Mouse (Mus musculus) MEL (cell line): Measurements from ENCODE around the gene Vstm2l. TPM values are rescaled to one million over a fixed set of nuclear protein-coding genes. Genes with fewer than 3 reads are reported as not detected.

Source experiments
- DNase-seq: peaks from one replicate; pipeline ENCODE4 v3.0.0; 2011; ENCODE audit warnings: low read depth, low spot score
- H3K27ac ChIP-seq: 2 replicates; pipeline ENCODE4 v1.5.1; 2012; ENCODE audit warnings: low read depth, mild to moderate bottlenecking, control low read depth, low read length, moderate library complexity; ENCODE audit not compliant: control insufficient read depth
- H3K27me3 ChIP-seq, 2 experiments: fragments of 150-350 bp in 1 of 2; sonication (generic) in 1 of 2; 2 replicates each; pipeline ENCODE4 v1.6.1; 2012; ENCODE audit warnings: low read length in 2 of 2, mild to moderate bottlenecking in 2 of 2, improper control_type of control experiment in 1 of 2, moderate library complexity in 1 of 2; ENCODE audit not compliant: insufficient read depth in 2 of 2, control insufficient read depth in 1 of 2
- H3K36me3 ChIP-seq, 2 experiments: 2 replicates each; pipeline ENCODE4 v1.6.1; 2012 to 2014; ENCODE audit warnings: low read length in 2 of 2, improper control_type of control experiment in 1 of 2, inconsistent platforms in 1 of 2, mild to moderate bottlenecking in 1 of 2; ENCODE audit not compliant: insufficient read depth in 2 of 2, control insufficient read depth in 1 of 2
- H3K4me1 ChIP-seq, 2 experiments: fragments of 150-350 bp in 1 of 2; sonication (generic) in 1 of 2; 2 replicates each; pipeline ENCODE4 v1.6.1; 2012; ENCODE audit warnings: low read length in 2 of 2, improper control_type of control experiment in 1 of 2, mild to moderate bottlenecking in 1 of 2; ENCODE audit not compliant: insufficient read depth in 2 of 2, control insufficient read depth in 1 of 2
- H3K4me3 ChIP-seq, 2 experiments: fragments of 150-350 bp in 1 of 2; sonication (generic) in 1 of 2; 2 replicates each; pipeline ENCODE4 v1.5.1; 2012; ENCODE audit warnings: low read depth in 2 of 2, low read length in 2 of 2, mild to moderate bottlenecking in 2 of 2, moderate library complexity in 2 of 2, control low read depth in 1 of 2, improper control_type of control experiment in 1 of 2; ENCODE audit not compliant: control insufficient read depth in 1 of 2, insufficient read depth in 1 of 2
- H3K79me2 ChIP-seq: 2 replicates; pipeline ENCODE4 v1.6.1; 2012; ENCODE audit warnings: mild to moderate bottlenecking, low read length, moderate library complexity; ENCODE audit not compliant: control insufficient read depth, poor library complexity, insufficient read depth
- H3K9ac ChIP-seq: 2 replicates; pipeline ENCODE4 v1.6.1; 2012; ENCODE audit warnings: low read depth, mild to moderate bottlenecking, control low read depth, low read length, moderate library complexity; ENCODE audit not compliant: control insufficient read depth, poor library complexity, severe bottlenecking
- H3K9me3 ChIP-seq: fragments of 150-350 bp; sonication (generic); replicated peaks from 2 replicates; pipeline ENCODE4 v1.6.1; 2012; ENCODE audit warnings: mild to moderate bottlenecking, low read length, improper control_type of control experiment, moderate library complexity; ENCODE audit not compliant: insufficient read depth
- CHD1 ChIP-seq: IDR thresholded peaks from 2 replicates; pipeline ENCODE4 v1.6.1; 2012; ENCODE audit warnings: low read depth, mild to moderate bottlenecking, inconsistent platforms, low read length, improper control_type of control experiment
- CHD2 ChIP-seq: IDR thresholded peaks from 2 replicates; pipeline ENCODE4 v1.6.1; 2011; ENCODE audit warnings: low read length, improper control_type of control experiment
- CTCF ChIP-seq, 3 experiments: IDR thresholded peaks in 2 of 3; conservative IDR thresholded peaks in 1 of 3; 2 replicates each; pipeline ENCODE4 v1.5.1; 2011 to 2012; ENCODE audit warnings: low read length in 3 of 3, low read depth in 2 of 3, mild to moderate bottlenecking in 2 of 3, improper control_type of control experiment in 1 of 3, inconsistent platforms in 1 of 3, mixed read lengths in 1 of 3, moderate library complexity in 1 of 3; ENCODE audit not compliant: control insufficient read depth in 1 of 3, insufficient read depth in 1 of 3, poor library complexity in 1 of 3, severe bottlenecking in 1 of 3
- E2F4 ChIP-seq: IDR thresholded peaks from 2 replicates; pipeline ENCODE4 v1.6.1; 2011; ENCODE audit warnings: low read depth, low read length, improper control_type of control experiment, borderline replicate concordance
- ELF1 ChIP-seq: IDR thresholded peaks from 2 replicates; pipeline ENCODE4 v1.6.1; 2014; ENCODE audit warnings: low read depth, mild to moderate bottlenecking, inconsistent platforms, low read length, improper control_type of control experiment, moderate library complexity
- GABPA ChIP-seq: IDR thresholded peaks from 2 replicates; pipeline ENCODE4 v1.6.1; 2012; ENCODE audit warnings: low read depth, mild to moderate bottlenecking, inconsistent platforms, low read length, improper control_type of control experiment, moderate library complexity
- GATA1 ChIP-seq: IDR thresholded peaks from 2 replicates; pipeline ENCODE4 v1.6.1; 2011; ENCODE audit warnings: low read depth, low read length, improper control_type of control experiment
- HCFC1 ChIP-seq: IDR thresholded peaks from 2 replicates; pipeline ENCODE4 v1.6.1; 2012; ENCODE audit warnings: low read depth, mild to moderate bottlenecking, inconsistent platforms, low read length, improper control_type of control experiment, moderate library complexity
- MAFK ChIP-seq: IDR thresholded peaks from 2 replicates; pipeline ENCODE4 v1.6.1; 2011; ENCODE audit warnings: low read depth, mild to moderate bottlenecking, low read length, improper control_type of control experiment, borderline replicate concordance
- MAZ ChIP-seq: IDR thresholded peaks from 2 replicates; pipeline ENCODE4 v1.6.1; 2012; ENCODE audit warnings: low read depth, mild to moderate bottlenecking, inconsistent platforms, low read length, improper control_type of control experiment
- MYB ChIP-seq: IDR thresholded peaks from 2 replicates; pipeline ENCODE4 v1.6.1; 2011; ENCODE audit warnings: mild to moderate bottlenecking, low read depth, low read length, improper control_type of control experiment
- MYC ChIP-seq: IDR thresholded peaks from 2 replicates; pipeline ENCODE4 v1.6.1; 2011; ENCODE audit warnings: low read depth, mild to moderate bottlenecking, low read length, improper control_type of control experiment, moderate library complexity
- NELFE ChIP-seq: IDR thresholded peaks from 2 replicates; pipeline ENCODE4 v1.6.1; 2011; ENCODE audit warnings: low read depth, low read length, improper control_type of control experiment
- POLR2AphosphoS2 ChIP-seq: IDR thresholded peaks from 2 replicates; pipeline ENCODE4 v1.6.1; 2011; ENCODE audit warnings: low read length, improper control_type of control experiment
- POLR2AphosphoS5 ChIP-seq: IDR thresholded peaks from 2 replicates; pipeline ENCODE4 v1.6.1; 2012; ENCODE audit warnings: low read depth, borderline replicate concordance, mild to moderate bottlenecking, inconsistent platforms, low read length, moderate library complexity, mixed read lengths
- RCOR1 ChIP-seq: IDR thresholded peaks from 2 replicates; pipeline ENCODE4 v1.6.1; 2012; ENCODE audit warnings: low read depth, mild to moderate bottlenecking, inconsistent platforms, low read length, improper control_type of control experiment
- SMC3 ChIP-seq: IDR thresholded peaks from 2 replicates; pipeline ENCODE4 v1.6.1; 2011; ENCODE audit warnings: low read depth, low read length, improper control_type of control experiment
- TAL1 ChIP-seq: IDR thresholded peaks from 2 replicates; pipeline ENCODE4 v1.6.1; 2012; ENCODE audit warnings: mild to moderate bottlenecking, inconsistent platforms, low read length, moderate library complexity, mixed read lengths
- TBP ChIP-seq: IDR thresholded peaks from 2 replicates; pipeline ENCODE4 v1.8.0; 2011; ENCODE audit warnings: low read depth, low read length, improper control_type of control experiment
- UBTF ChIP-seq: IDR thresholded peaks from 2 replicates; pipeline ENCODE4 v1.6.1; 2012; ENCODE audit warnings: low read depth, mild to moderate bottlenecking, inconsistent platforms, low read length, improper control_type of control experiment, moderate library complexity, borderline replicate concordance; ENCODE audit not compliant: insufficient read depth
- USF1 ChIP-seq: IDR thresholded peaks from 2 replicates; pipeline ENCODE4 v1.6.1; 2014; ENCODE audit warnings: low read depth, mild to moderate bottlenecking, inconsistent platforms, low read length, improper control_type of control experiment, moderate library complexity
- ZC3H11A ChIP-seq: IDR thresholded peaks from 2 replicates; pipeline ENCODE4 v1.6.1; 2012; ENCODE audit warnings: low read depth, mild to moderate bottlenecking, inconsistent platforms, low read length, improper control_type of control experiment
- ZKSCAN1 ChIP-seq: IDR thresholded peaks from 2 replicates; pipeline ENCODE4 v1.6.1; 2012; ENCODE audit warnings: low read depth, mild to moderate bottlenecking, inconsistent platforms, low read length, improper control_type of control experiment, moderate library complexity
- polyA plus RNA-seq, 2 experiments: library from polyadenylated mRNA; stranded (reverse) in 1 of 2; unstranded in 1 of 2; fragments of >175 nt in 1 of 2; fragments of >200 nt in 1 of 2; gene quantifications; 2 replicates each; pipeline versions ENCODE4 v1.2.1 to v1.2.4; 2012; ENCODE audit warnings: low replicate concordance in 2 of 2, low read depth in 1 of 2; ENCODE audit not compliant: insufficient read length in 2 of 2, insufficient read depth in 1 of 2, missing spikeins in 1 of 2
- total RNA-seq: library from RNA; depleted of rRNA; stranded (reverse); fragments of 300-350 nt; gene quantifications from 2 replicates; pipeline ENCODE4 v1.2.3, GENCODE M21; 2012

Gene Vstm2l
- total and polyA plus RNA-seq, 3 experiments: not detected

- no peak overlapping the region for H3K9ac ChIP-seq
Measured at GRCm38 (mm10) chr2:157881939-157882338, 32.5 kb upstream of the Vstm2l start.

GRCm38 (mm10) chr2:157887275-157888025, 27.0 kb upstream of the Vstm2l start:
- Histone ChIP-seq H3K79me2 (no peaks in the 10 kb centered on the region), H3K4me1 (no peaks in the 10 kb centered on the region), H3K9ac (no peak overlapping the region), H3K27me3 (no peaks in the 10 kb centered on the region), H3K9me3 (no peaks in the 10 kb centered on the region), H3K27ac (no peak overlapping the region), H3K36me3 (no peaks in the 10 kb centered on the region), H3K4me3 (no peak overlapping the region)
- DNase-seq: no peak
- TF ChIP-seq ELF1 (no peak), MYC (no peak), TBP (no peak), MAZ (no peak), GATA1 (no peak), NELFE (no peak), E2F4 (no peak), HCFC1 (no peak), POLR2AphosphoS2 (no peak), CTCF (IDR thresholded peaks at IDR 0.05 in 2 of 3, conservative IDR thresholded peaks at IDR 0.05 in 1 of 3; ENCODE audit: control insufficient read depth in 1 of 3, insufficient read depth in 1 of 3, low read depth in 2 of 3, low read length in 3 of 3, poor library complexity in 1 of 3, severe bottlenecking in 1 of 3) (no peak), POLR2AphosphoS5 (no peak), MAFK (no peak)

More at GRCm38 (mm10) chr2:157881939-157882338, 32.5 kb upstream of the Vstm2l start:
- Histone ChIP-seq H3K36me3 (peaks cover 0 to 3% of the 10 kb centered on the region in 2 experiments; a peak in 1 of 4 replicates), H3K27me3 (no peaks in the 10 kb centered on the region), H3K4me1 (no peaks in the 10 kb centered on the region), H3K4me3 (no peak overlapping the region), H3K79me2 (no peaks in the 10 kb centered on the region), H3K27ac (no peak overlapping the region), H3K9me3 (no peaks in the 10 kb centered on the region)
- TF ChIP-seq ZC3H11A: no peak
- TF ChIP-seq MAFK: no peak
- TF ChIP-seq ZKSCAN1: no peak
- no peak for TF ChIP-seq USF1
- no peak for TF ChIP-seq MYC
- no peak for TF ChIP-seq CHD2
- no peak for TF ChIP-seq HCFC1
- no peak for TF ChIP-seq MAZ
- no peak for TF ChIP-seq NELFE
- no peak for TF ChIP-seq RCOR1
- no peak for TF ChIP-seq MYB
- TF ChIP-seq SMC3: no peak
- no peak for TF ChIP-seq TAL1
- TF ChIP-seq CHD1: no peak
- no peak for TF ChIP-seq UBTF
- no peak for TF ChIP-seq GABPA
- no peak for DNase-seq
